Mouse (Mus musculus) neural tube, embryonic 11.5 days (tissue): ENCODE data around the gene Ces1e. TPM values are rescaled to one million over a fixed set of nuclear protein-coding genes. Genes with fewer than 3 reads are reported as not detected.
"Not testable (repeated sequence)": the region's sequence is repeated elsewhere in the genome, so short reads cannot be mapped to it uniquely, and the experiment has no call there.

Experiments used
- ATAC-seq: fragments of 200-750 bp; cut with Nextera tagmentation; 2 replicates; pipeline ENCODE4 v1.8.0; 2017; ENCODE audit warnings: moderate number of reproducible peaks, mild to moderate bottlenecking, moderate TSS enrichment, moderate library complexity; ENCODE audit not compliant: insufficient read depth, low FRiP score, low TSS enrichment
- DNase-seq: peaks from one replicate; pipeline ENCODE4 v3.0.0-alpha.2; 2015; ENCODE audit warnings: low spot score
- H3K27ac ChIP-seq: fragments of 300-500 bp; sonication (generic); 2 replicates; pipeline ENCODE4 v1.5.1; 2014; ENCODE audit warnings: low read depth, mild to moderate bottlenecking, low read length
- H3K27me3 ChIP-seq: fragments of 300-500 bp; sonication (generic); 2 replicates; pipeline ENCODE4 v1.6.1; 2014; ENCODE audit warnings: mild to moderate bottlenecking, low read length, mixed read lengths; ENCODE audit not compliant: control insufficient read depth, insufficient read depth
- H3K36me3 ChIP-seq: fragments of 300-500 bp; sonication (generic); 2 replicates; pipeline ENCODE4 v1.6.1; 2014; ENCODE audit warnings: mild to moderate bottlenecking, low read length, moderate library complexity, mixed read lengths; ENCODE audit not compliant: control insufficient read depth, insufficient read depth
- H3K4me1 ChIP-seq: fragments of 300-500 bp; sonication (generic); 2 replicates; pipeline ENCODE4 v1.6.1; 2014; ENCODE audit warnings: low read length, mixed read lengths; ENCODE audit not compliant: control insufficient read depth, insufficient read depth
- H3K4me2 ChIP-seq: fragments of 300-500 bp; sonication (generic); 2 replicates; pipeline ENCODE4 v1.6.1; 2014; ENCODE audit warnings: low read depth, mild to moderate bottlenecking, moderate library complexity
- H3K4me3 ChIP-seq: fragments of 300-500 bp; sonication (generic); 2 replicates; pipeline ENCODE4 v1.5.1; 2014; ENCODE audit warnings: low read depth, low read length
- H3K9ac ChIP-seq: fragments of 300-500 bp; sonication (generic); 2 replicates; pipeline ENCODE4 v1.6.1; 2014; ENCODE audit warnings: mild to moderate bottlenecking, low read length
- H3K9me3 ChIP-seq: fragments of 300-500 bp; sonication (generic); 2 replicates; pipeline ENCODE4 v1.6.1; 2016; ENCODE audit warnings: low read length; ENCODE audit not compliant: control insufficient read depth
- WGBS: fragments of 180-500 bp; shearing (Covaris S2); extraction: QIAGEN DNeasy Blood & Tissue Kit; methylation state at CpG from one replicate; pipeline ENCODE4 v1.1.7; 2014; 5-methylcytosine and 5-hydroxymethylcytosine counted together
- polyA plus RNA-seq: library from polyadenylated mRNA; unstranded; fragments of >200 nt; fragmentation: Nextera tagmentation; extraction: Ambion mirVana; gene quantifications from 2 replicates; pipeline ENCODE4 v1.2.1, GENCODE M21; 2014

Ces1e gene
- polyA plus RNA-seq, 1 experiment from 2014 or later, result not detected

DNA sequence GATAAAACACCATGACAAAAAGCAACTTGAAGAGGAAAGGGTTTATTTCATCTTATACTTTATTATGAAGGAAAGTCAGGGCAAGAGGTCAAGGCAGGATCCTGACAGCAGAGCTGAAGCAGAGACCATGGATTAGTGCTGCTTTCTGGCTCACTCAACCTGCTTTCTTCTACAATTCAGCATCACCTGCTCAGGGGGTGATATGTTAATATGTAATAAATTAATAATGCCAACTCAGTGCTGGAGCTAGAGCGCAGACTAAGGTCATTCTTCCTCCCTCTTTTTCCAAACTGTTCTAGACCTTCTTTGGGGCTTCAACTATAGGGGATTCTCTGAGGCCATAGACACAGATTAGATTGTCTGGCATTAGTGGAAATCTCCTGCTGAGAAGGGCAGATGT lies 6.3 kb upstream of the Ces1e start:
- no peak for DNase-seq
- no peak overlapping the region for H3K4me3 ChIP-seq
- H3K27ac ChIP-seq, result no peak overlapping the region
- H3K9ac ChIP-seq, result no peak overlapping the region
- no peaks in the 10 kb centered on the region for H3K27me3 ChIP-seq
- ATAC-seq, result no peak
- H3K4me1 ChIP-seq, result no peaks in the 10 kb centered on the region
- no peaks in the 10 kb centered on the region for H3K36me3 ChIP-seq
- H3K4me2 ChIP-seq, result no peak overlapping the region
- WGBS, result 92% methylated on average over 1 of the region's 1 CpGs
- H3K9me3 ChIP-seq, result no peaks in the 10 kb centered on the region

- WGBS, result 100% methylated on average over 1 of the region's 1 CpGs
- no peaks in the 10 kb centered on the region for H3K27me3 ChIP-seq
Measured at GRCm38 (mm10) chr8:93234706-93235105, 5.3 kb upstream of the Ces1e start.

DNA sequence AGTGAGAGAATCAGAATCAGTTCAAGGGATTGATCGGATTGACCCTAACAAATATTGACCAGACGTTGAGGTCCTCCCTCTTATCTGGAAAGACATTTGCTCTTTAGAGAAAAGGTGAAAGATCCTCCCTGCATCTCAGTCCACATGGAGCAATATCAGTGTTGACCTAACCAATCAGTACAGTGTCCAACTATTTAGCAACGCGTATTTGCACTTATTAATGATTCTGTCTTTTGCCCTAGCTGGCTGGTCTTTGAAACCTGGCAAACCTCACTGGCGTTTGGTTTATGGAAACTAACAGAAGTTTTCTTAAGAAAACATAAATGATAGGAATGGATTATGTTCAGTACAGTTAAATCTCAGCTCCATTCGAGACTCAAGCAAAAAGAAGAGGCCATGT lies 4.6 kb upstream of the Ces1e start:
- Histone ChIP-seq H3K9ac (no peak overlapping the region), H3K4me2 (no peak overlapping the region), H3K36me3 (no peaks in the 10 kb centered on the region), H3K27me3 (no peaks in the 10 kb centered on the region), H3K27ac (no peak overlapping the region), H3K4me1 (no peaks in the 10 kb centered on the region), H3K9me3 (no peaks in the 10 kb centered on the region), H3K4me3 (no peak overlapping the region)
- ATAC-seq (no peak), DNase-seq (no peak)
- WGBS, result 92% methylated on average over 6 of the region's 6 CpGs

More at GRCm38 (mm10) chr8:93234706-93235105, 5.3 kb upstream of the Ces1e start:
- no peaks in the 10 kb centered on the region for H3K36me3 ChIP-seq
- H3K9me3 ChIP-seq, result no peaks in the 10 kb centered on the region
- H3K4me2 ChIP-seq, result no peak overlapping the region
- ATAC-seq, result no peak
- no peak overlapping the region for H3K9ac ChIP-seq
- H3K4me3 ChIP-seq, result no peak overlapping the region
- no peak for DNase-seq
- no peaks in the 10 kb centered on the region for H3K4me1 ChIP-seq
- no peak overlapping the region for H3K27ac ChIP-seq

DNA sequence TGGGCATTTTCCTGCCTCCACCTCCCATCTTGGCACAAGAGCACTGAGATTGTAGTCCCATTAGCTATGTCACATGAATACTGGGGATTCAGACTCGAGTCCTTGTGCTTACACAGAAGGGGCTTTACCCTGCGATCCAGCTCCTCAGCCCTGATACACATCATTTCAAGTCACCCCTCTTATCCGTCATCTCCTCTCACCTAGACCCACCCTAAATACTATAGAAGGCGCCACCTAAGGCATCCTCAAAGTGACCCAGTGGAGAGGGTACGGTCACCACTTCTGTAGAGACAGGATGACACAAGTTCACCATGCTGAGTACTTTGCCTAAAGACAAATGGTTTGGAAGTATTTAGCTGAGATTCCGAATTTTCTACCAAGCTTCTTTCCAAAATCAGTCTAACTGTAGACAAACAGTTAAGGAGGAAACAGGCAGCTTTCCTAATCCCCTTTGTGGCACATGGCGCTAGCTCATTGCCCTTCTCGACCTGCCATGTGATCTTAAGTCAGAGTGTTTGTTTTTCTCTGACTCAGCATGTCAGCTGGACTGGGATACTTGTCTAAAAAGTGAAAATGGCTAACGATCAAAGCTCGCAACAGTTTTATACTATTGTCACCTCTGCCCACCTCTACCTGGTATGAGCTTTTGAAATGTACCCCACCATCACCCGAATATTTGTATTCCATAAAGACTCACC lies 597 bp downstream of the Ces1e start:
- Histone ChIP-seq H3K4me2 (no peak overlapping the region), H3K4me3 (no peak overlapping the region), H3K27ac (no peak overlapping the region), H3K27me3 (no peaks in the 10 kb centered on the region), H3K9me3 (no peaks in the 10 kb centered on the region), H3K36me3 (no peaks in the 10 kb centered on the region), H3K9ac (no peak overlapping the region), H3K4me1 (no peaks in the 10 kb centered on the region)
- 79% methylated on average over 11 of the region's 11 CpGs for WGBS
- DNase-seq, result no peak
- no peak for ATAC-seq

DNA sequence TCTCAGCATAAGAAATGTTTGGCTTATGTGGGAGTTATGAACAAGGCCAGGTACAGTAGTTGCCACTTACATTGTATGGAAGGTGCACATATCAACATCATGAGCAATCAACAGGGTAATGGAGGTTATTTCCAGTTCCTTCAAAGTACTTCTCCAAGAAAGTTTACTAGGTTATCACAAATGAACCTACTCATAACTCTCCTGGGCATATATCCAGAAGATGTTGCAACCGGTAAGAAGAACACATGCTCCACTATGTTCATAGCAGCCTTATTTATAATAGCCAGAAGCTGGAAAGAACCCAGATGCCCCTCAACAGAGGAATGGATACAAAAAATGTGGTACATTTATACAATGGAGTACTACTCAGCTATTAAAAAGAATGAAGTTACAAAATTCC lies 2.9 kb downstream of the Ces1e start:
- ATAC-seq, H3K27me3 ChIP-seq, H3K27ac ChIP-seq, H3K4me2 ChIP-seq, H3K9ac ChIP-seq, DNase-seq, H3K9me3 ChIP-seq, H3K4me3 ChIP-seq, H3K36me3 ChIP-seq, H3K4me1 ChIP-seq: not testable (repeated sequence)
- 93% methylated on average over 1 of the region's 1 CpGs for WGBS

- H3K27me3 ChIP-seq, result no peaks in the 10 kb centered on the region
- WGBS, result 86% methylated on average over 3 of the region's 3 CpGs
Measured at GRCm38 (mm10) chr8:93221896-93222295, 7.5 kb downstream of the Ces1e start.

GRCm38 (mm10) chr8:93217867-93218266 lies 11.6 kb downstream of the Ces1e start:
- DNase-seq (no peak), ATAC-seq (no peak)
- no peaks in the 10 kb centered on the region for H3K9me3 ChIP-seq
- WGBS, result 70% methylated on average over 4 of the region's 4 CpGs
- H3K4me1 ChIP-seq, result no peaks in the 10 kb centered on the region
- no peak overlapping the region for H3K9ac ChIP-seq
- H3K27ac ChIP-seq, result no peak overlapping the region
- H3K36me3 ChIP-seq, result no peaks in the 10 kb centered on the region
- no peaks in the 10 kb centered on the region for H3K27me3 ChIP-seq
- H3K4me2 ChIP-seq, result no peak overlapping the region
- H3K4me3 ChIP-seq, result no peak overlapping the region

More at GRCm38 (mm10) chr8:93221896-93222295, 7.5 kb downstream of the Ces1e start:
- H3K27ac ChIP-seq, result no peak overlapping the region
- H3K9me3 ChIP-seq, result no peaks in the 10 kb centered on the region
- no peaks in the 10 kb centered on the region for H3K36me3 ChIP-seq
- DNase-seq, result no peak
- H3K4me2 ChIP-seq, result no peak overlapping the region
- ATAC-seq, result no peak
- no peak overlapping the region for H3K4me3 ChIP-seq
- H3K4me1 ChIP-seq, result no peaks in the 10 kb centered on the region
- H3K9ac ChIP-seq, result no peak overlapping the region

GRCm38 (mm10) chr8:93217375-93217774 lies 12.0 kb downstream of the Ces1e start:
- no peaks in the 10 kb centered on the region for H3K27me3 ChIP-seq
- ATAC-seq (no peak), DNase-seq (no peak)
- WGBS, result 79% methylated on average over 1 of the region's 1 CpGs
- H3K36me3 ChIP-seq, result no peaks in the 10 kb centered on the region
- H3K4me3 ChIP-seq, result no peak overlapping the region
- H3K4me1 ChIP-seq, result no peaks in the 10 kb centered on the region
- no peaks in the 10 kb centered on the region for H3K9me3 ChIP-seq
- H3K9ac ChIP-seq, result no peak overlapping the region
- no peak overlapping the region for H3K27ac ChIP-seq
- no peak overlapping the region for H3K4me2 ChIP-seq

DNA sequence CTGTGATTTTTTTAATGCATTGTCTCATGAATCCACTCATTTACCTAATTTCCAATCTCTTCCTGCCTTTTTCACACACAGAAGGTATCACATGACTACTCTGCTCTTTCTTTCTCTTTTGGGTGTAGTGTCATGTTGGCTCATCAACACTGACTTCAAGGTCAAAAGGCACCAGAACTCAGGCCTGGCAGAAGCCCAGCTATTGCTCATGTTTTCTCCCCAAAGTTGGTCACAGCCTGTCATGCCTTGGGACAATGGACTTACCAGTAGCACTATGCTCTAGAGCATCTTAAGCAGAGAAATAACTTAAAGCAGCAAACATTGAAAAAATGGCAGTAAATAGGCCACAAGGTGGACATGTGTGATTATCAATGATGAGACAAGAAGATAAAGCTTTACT lies 18.3 kb downstream of the Ces1e start:
- Histone ChIP-seq H3K9me3 (no peaks in the 10 kb centered on the region), H3K4me1 (no peaks in the 10 kb centered on the region), H3K4me3 (no peak overlapping the region), H3K4me2 (no peak overlapping the region), H3K36me3 (no peaks in the 10 kb centered on the region), H3K27ac (no peak overlapping the region), H3K9ac (no peak overlapping the region), H3K27me3 (no peaks in the 10 kb centered on the region)
- DNase-seq, result no peak
- no peak for ATAC-seq
